Mouse (Mus musculus) kidney, postnatal 0 days (tissue): ENCODE data around the gene Ltbp4. TPM values are rescaled to one million over a fixed set of nuclear protein-coding genes. Genes with fewer than 3 reads are reported as not detected.

ENCODE experiments used
- ATAC-seq: fragments of 200-750 bp; cut with Nextera tagmentation; replicated peaks from 2 replicates; pipeline ENCODE4 v1.8.0; 2017; ENCODE audit warnings: low read depth, moderate number of reproducible peaks, moderate TSS enrichment, moderate library complexity; ENCODE audit not compliant: low FRiP score
- DNase-seq: peaks from one replicate; pipeline ENCODE4 v3.0.0-alpha.2; 2016; ENCODE audit warnings: low spot score
- H3K27ac ChIP-seq: fragments of 300-500 bp; sonication (generic); 2 replicates; pipeline ENCODE4 v1.5.1; 2014; ENCODE audit warnings: mild to moderate bottlenecking
- H3K27me3 ChIP-seq: fragments of 300-500 bp; sonication (generic); 2 replicates; pipeline ENCODE4 v1.6.1; 2014; ENCODE audit warnings: low read length, mixed read lengths; ENCODE audit not compliant: insufficient read depth
- H3K36me3 ChIP-seq: fragments of 300-500 bp; sonication (generic); 2 replicates; pipeline ENCODE4 v1.6.1; 2014; ENCODE audit warnings: low read length, mixed read lengths; ENCODE audit not compliant: insufficient read depth
- H3K4me1 ChIP-seq: fragments of 300-500 bp; sonication (generic); replicated peaks from 2 replicates; pipeline ENCODE4 v1.6.1; 2014; ENCODE audit warnings: antibody characterized with exemption, low read length, mixed read lengths; ENCODE audit not compliant: insufficient read depth
- H3K4me2 ChIP-seq: fragments of 300-500 bp; sonication (generic); 2 replicates; pipeline ENCODE4 v1.6.1; 2014; ENCODE audit warnings: mild to moderate bottlenecking, low read length, moderate library complexity, mixed read lengths
- H3K4me3 ChIP-seq: fragments of 300-500 bp; sonication (generic); replicated peaks from 2 replicates; pipeline ENCODE4 v1.5.1; 2014; ENCODE audit warnings: low read depth, low read length
- H3K9ac ChIP-seq: fragments of 300-500 bp; sonication (generic); 2 replicates; pipeline ENCODE4 v1.6.1; 2014; ENCODE audit warnings: low read depth, low read length
- H3K9me3 ChIP-seq: fragments of 300-500 bp; sonication (generic); replicated peaks from 2 replicates; pipeline ENCODE4 v1.6.1; 2016; ENCODE audit warnings: low read length, inconsistent platforms, mixed read lengths
- CTCF ChIP-seq: IDR thresholded peaks from 2 replicates; pipeline ENCODE4 v1.5.1; 2016; ENCODE audit warnings: antibody characterized with exemption, low read depth, mild to moderate bottlenecking, moderate library complexity
- WGBS: fragments of 180-500 bp; shearing (Covaris S2); extraction: QIAGEN DNeasy Blood & Tissue Kit; methylation state at CpG from one replicate; pipeline ENCODE4 v1.1.7; 2014; 5-methylcytosine and 5-hydroxymethylcytosine counted together
- polyA plus RNA-seq: library from polyadenylated mRNA; unstranded; fragments of >200 nt; fragmentation: Nextera tagmentation; extraction: Ambion mirVana; gene quantifications from 2 replicates; pipeline ENCODE4 v1.2.1, GENCODE M21; 2015

The Ltbp4 gene
- polyA plus RNA-seq, 1 experiment from 2014 or later, result 41.7 TPM

GRCm38 (mm10) chr7:27307551-27307950, 29.9 kb downstream of the Ltbp4 start:
- H3K4me1 ChIP-seq, result peaks cover 10% of the 10 kb centered on the region; the same call in 1 of the 2 replicates
- no peaks in the 10 kb centered on the region for H3K27me3 ChIP-seq
- H3K4me2 ChIP-seq, result no peak overlapping the region
- no peak overlapping the region for H3K9ac ChIP-seq
- ATAC-seq (no peak), DNase-seq (no peak)
- no peak overlapping the region for H3K4me3 ChIP-seq
- TF ChIP-seq CTCF, result peak; percentile 60
- no peaks in the 10 kb centered on the region for H3K9me3 ChIP-seq
- WGBS, result 63% methylated on average over 9 of the region's 9 CpGs
- H3K36me3 ChIP-seq, result no peaks in the 10 kb centered on the region
- no peak overlapping the region for H3K27ac ChIP-seq

- Histone ChIP-seq H3K9me3 (no peaks in the 10 kb centered on the region), H3K4me3 (no peak overlapping the region), H3K4me2 (no peak overlapping the region), H3K9ac (no peak overlapping the region), H3K4me1 (peaks cover 10% of the 10 kb centered on the region; the same call in 1 of the 2 replicates), H3K27ac (no peak overlapping the region), H3K36me3 (no peaks in the 10 kb centered on the region), H3K27me3 (no peaks in the 10 kb centered on the region)
- ATAC-seq (no peak), DNase-seq (no peak)
- 79% methylated on average over 24 of the region's 24 CpGs for WGBS
- TF ChIP-seq CTCF, result peak; percentile 77
Measured at GRCm38 (mm10) chr7:27306161-27307160, 31.0 kb downstream of the Ltbp4 start.

- no peak overlapping the region for H3K27ac ChIP-seq
- no peak for ATAC-seq
- no peak overlapping the region for H3K9ac ChIP-seq
- H3K4me1 ChIP-seq, result peaks cover 7% of the 10 kb centered on the region; the same call in 1 of the 2 replicates
- H3K27me3 ChIP-seq, result no peaks in the 10 kb centered on the region
- no peak overlapping the region for H3K4me2 ChIP-seq
- 74% methylated on average over 17 of the region's 17 CpGs for WGBS
- no peak for DNase-seq
- no peak for TF ChIP-seq CTCF
- H3K36me3 ChIP-seq, result no peaks in the 10 kb centered on the region
- no peak overlapping the region for H3K4me3 ChIP-seq
- H3K9me3 ChIP-seq, result no peaks in the 10 kb centered on the region
Measured at GRCm38 (mm10) chr7:27305091-27305730, 32.3 kb downstream of the Ltbp4 start.

- WGBS, result 8% methylated on average over 11 of the region's 11 CpGs
Measured at GRCm38 (mm10) chr7:27302172-27302571, 35.3 kb downstream of the Ltbp4 start.

GRCm38 (mm10) chr7:27300801-27301200, 36.7 kb downstream of the Ltbp4 start:
- H3K27ac ChIP-seq, result no peak overlapping the region
- no peak overlapping the region for H3K9ac ChIP-seq
- ATAC-seq (no peak), DNase-seq (no peak)
- WGBS, result 61% methylated on average over 5 of the region's 5 CpGs
- H3K27me3 ChIP-seq, result no peaks in the 10 kb centered on the region
- H3K4me1 ChIP-seq, result no peaks in the 10 kb centered on the region
- H3K36me3 ChIP-seq, result no peaks in the 10 kb centered on the region
- no peak overlapping the region for H3K4me2 ChIP-seq
- H3K4me3 ChIP-seq, result no peak overlapping the region
- H3K9me3 ChIP-seq, result no peaks in the 10 kb centered on the region
- no peak for TF ChIP-seq CTCF

More at GRCm38 (mm10) chr7:27302172-27302571, 35.3 kb downstream of the Ltbp4 start:
- Histone ChIP-seq H3K9me3 (no peaks in the 10 kb centered on the region), H3K9ac (no peak overlapping the region), H3K36me3 (no peaks in the 10 kb centered on the region), H3K27me3 (no peaks in the 10 kb centered on the region), H3K4me1 (no peaks in the 10 kb centered on the region), H3K27ac (no peak overlapping the region), H3K4me3 (no peak overlapping the region), H3K4me2 (no peak overlapping the region)
- TF ChIP-seq CTCF, result peak; percentile 99
- ATAC-seq (peak; percentile 33; the same call in 1 of the 2 replicates), DNase-seq (peak; percentile 90)

- WGBS, result 83% methylated on average over 4 of the region's 4 CpGs
- ATAC-seq (no peak), DNase-seq (no peak)
- H3K4me1 ChIP-seq, result no peaks in the 10 kb centered on the region
- no peak overlapping the region for H3K9ac ChIP-seq
- H3K36me3 ChIP-seq, result no peaks in the 10 kb centered on the region
- no peak for TF ChIP-seq CTCF
- H3K4me2 ChIP-seq, result no peak overlapping the region
- H3K27ac ChIP-seq, result no peak overlapping the region
- H3K9me3 ChIP-seq, result no peaks in the 10 kb centered on the region
- H3K4me3 ChIP-seq, result no peak overlapping the region
- H3K27me3 ChIP-seq, result no peaks in the 10 kb centered on the region
Measured at GRCm38 (mm10) chr7:27300351-27300750, 37.1 kb downstream of the Ltbp4 start.
